Mouse (Mus musculus): ENCODE data around the gene Nynrin.

Nynrin gene

DNA sequence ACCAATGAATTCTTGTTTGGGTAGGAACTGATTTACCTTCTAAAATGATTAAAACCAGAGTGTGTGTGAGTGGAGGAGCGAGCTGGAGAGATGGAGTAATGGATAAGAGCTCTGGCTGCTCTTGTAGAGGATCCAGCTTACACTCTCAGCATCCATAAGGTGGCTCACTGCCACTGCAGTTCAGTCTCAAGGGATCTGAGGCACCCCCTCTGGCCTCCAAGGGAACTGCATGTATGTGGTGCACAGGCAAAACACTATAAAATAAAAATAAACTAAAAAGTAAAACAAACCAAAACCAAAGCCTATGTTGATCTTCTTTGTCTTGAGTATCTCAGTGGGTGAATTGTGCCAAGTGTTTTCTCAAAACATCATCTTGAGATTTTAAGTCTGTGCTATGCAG lies 25.8 kb downstream of the Nynrin start:
- DNase-seq = peak; percentile 65

- DNase-seq = no peak
Measured at GRCm38 (mm10) chr14:55880982-55881381, 27.2 kb downstream of the Nynrin start.

- DNase-seq = peak; percentile 95
Measured at GRCm38 (mm10) chr14:55882171-55882641, 28.4 kb downstream of the Nynrin start.

- DNase-seq = peak; percentile 69
Measured at GRCm38 (mm10) chr14:55883149-55883661, 29.4 kb downstream of the Nynrin start.

DNA sequence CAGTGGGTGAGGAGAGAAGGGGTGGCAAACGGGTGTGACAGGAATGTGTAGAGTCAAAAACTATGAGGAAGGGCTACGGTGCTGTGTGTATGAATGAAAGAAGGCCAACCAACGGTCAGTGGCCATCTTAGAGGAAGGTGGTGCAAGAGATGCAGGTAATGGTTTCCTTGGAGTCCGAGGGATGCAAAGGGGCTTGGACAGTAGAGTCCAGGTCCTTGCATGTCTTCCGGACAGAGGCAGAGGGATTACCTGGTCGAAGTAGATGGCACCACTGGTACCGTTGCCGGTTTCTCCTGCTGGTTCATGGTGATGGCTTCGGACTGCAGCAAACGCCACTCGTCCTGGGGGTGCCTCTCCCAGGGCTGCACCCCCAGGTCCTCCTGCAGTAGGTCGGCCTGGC lies 29.9 kb downstream of the Nynrin start:
- DNase-seq = no peak

DNA sequence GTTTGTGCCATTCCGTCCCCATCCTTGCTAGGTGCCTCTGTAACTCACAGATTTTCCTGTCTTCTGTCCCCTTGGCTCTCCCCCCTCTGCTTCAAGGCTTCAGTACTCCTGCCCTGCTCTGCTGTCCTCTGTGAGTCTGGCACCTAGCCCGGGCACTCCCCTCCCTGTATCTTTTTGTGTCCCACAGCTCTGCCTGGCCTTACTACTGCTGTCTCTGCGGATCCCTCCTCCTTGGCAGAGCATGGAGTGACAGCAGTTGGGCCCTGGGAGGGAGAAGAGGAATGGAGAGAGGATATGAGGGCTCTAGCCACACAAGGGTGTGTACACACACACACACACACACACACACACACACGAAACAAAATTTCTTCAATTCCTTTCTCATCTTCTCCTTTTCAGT lies 30.4 kb downstream of the Nynrin start, which contains the start of gene Cbln3:
Cbln3 (minus strand) TSS at position 227 of the 400 bp plus-strand sequence.
- DNase-seq = peak; percentile 99

- peak; percentile 93 for DNase-seq
Measured at GRCm38 (mm10) chr14:55884713-55885113, 30.9 kb downstream of the Nynrin start, which contains the start of gene Khnyn. Khnyn (plus strand) TSS chr14:55884947.

DNA sequence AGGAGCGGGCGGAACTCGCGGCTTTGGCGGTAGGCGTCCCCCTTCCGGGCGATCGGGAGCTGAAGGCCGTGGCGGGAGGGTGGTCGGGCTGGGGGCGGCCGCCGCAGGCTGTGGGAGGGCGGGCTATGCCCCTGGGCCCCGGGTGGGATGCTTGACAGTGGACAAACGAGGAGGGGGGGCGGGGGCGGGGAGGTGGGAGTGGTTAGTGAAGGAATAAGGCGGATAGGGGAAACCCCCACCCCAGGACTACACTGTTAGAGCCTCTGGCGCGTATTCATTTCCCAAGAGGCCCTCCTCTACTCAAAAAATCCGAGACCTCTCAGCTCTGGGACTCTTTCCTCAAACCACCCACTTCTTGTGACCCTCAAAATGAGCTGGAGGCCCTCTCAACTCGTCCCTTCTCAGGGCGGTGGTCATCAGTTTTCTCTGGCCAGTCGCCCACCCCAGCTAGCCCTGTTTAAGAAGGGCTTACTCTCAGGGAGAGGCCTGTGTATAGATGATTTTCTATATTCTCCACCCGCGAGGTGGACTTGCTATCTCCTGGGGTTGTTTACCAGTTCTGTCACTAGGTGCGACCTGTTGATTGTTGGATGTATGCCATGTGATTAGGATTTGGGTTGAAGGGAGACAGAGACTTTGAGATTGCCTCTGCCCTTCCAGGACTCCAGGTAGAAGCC lies 31.4 kb downstream of the Nynrin start:
- peak; percentile 77 for DNase-seq

GRCm38 (mm10) chr14:55885791-55886271 lies 32.0 kb downstream of the Nynrin start:
- DNase-seq = no peak

DNA sequence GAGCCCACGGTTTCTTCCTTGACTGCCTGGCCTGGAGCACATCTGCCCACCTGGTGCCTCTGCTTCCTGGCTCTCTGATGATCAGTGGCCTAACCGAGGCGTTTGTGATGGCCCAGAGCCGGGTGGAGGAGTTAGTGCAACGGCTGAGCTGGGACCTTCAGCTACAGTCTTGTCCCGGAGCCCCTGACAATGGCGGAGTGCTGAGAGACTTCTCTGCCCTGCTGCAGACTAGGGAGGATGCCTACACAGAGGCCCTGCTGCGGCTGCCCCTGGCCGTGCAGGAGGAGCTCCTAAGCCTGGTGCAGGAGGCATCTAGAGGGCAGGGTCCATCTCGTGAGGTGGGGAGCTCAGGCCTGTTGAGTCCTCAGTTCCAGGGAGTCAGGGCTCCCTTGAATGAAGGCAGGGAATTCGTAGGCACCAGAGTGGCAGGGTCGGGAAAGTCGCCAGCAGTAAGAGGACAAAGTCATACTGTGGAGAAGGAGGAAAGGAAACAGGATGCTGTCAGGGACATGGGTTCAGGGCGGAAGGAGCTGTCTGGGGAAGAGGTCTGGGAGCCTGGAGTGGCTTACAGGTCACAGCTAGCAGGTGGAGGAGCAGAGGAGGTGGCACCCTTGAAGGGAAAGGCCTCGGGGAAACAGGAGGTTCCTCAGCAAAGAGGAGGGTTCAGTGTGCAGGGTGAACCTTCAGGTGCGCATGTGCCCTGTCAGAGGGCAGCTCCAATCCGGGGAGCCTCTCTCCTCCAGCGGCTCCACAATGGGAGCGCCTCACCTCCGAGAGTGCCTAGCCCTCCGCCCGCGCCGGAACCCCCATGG lies 33.0 kb downstream of the Nynrin start:
- DNase-seq = peak; percentile 50

DNA sequence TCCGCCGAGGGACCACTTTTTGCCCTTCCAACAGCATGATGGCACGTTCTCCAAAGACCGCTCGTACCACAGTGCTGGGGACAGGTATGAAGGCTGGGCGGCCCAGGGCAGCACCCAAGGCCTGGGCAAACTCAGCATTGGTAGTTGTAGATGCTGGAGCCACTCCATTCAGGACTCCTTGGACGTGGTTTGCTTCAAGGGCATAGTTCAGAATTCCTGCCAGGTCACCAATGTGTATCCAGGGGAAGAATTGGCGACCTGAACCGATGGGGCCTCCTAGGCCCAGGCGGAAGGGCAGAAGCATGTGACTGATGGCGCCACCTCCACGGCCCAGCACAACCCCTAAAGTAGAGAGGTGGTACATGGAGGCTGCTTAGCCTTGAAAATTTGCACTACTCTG lies 43.9 kb downstream of the Nynrin start:
- DNase-seq = no peak

DNA sequence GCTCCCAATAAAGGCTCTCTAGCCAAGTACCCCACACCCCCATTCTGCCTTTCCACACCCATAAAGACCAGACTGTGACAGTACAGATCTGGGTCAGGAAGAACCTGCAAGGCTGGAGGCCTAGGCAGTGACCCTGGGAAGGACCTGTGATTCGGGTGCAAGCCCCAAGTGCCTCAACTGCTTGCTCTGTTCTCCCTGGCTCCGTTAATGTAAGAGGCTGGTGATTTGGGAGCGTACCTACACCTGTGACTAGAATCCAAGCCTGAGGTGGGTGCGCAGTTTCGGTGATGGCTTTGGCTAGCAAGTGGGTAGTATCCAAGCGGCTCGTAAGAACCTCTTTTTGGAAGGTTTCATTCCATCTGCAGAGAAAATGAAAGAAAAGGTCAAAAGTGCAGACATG lies 45.1 kb downstream of the Nynrin start:
- no peak for DNase-seq

- peak; percentile 89 for DNase-seq
Measured at GRCm38 (mm10) chr14:55899701-55900413, 46.0 kb downstream of the Nynrin start, which contains the start of gene Sdr39u1. Sdr39u1 (minus strand) TSS chr14:55900293.

DNA sequence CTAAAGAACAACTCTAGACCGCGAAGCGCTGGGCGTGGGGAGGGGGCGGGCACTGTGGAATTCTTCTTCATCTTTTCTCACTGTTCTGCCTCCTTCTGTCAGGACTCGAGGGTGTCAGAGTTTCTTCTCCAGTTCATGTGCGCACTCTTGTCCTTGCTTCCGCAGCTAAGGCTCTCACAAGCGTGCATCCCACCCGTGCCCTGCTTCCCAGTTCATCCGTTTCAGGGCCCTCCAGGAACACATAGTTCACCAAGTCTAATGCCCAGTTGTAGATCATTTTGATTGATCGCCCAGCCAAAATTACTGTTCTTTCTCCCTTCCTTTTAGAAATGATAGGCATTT lies 46.6 kb downstream of the Nynrin start:
- DNase-seq = no peak

DNA sequence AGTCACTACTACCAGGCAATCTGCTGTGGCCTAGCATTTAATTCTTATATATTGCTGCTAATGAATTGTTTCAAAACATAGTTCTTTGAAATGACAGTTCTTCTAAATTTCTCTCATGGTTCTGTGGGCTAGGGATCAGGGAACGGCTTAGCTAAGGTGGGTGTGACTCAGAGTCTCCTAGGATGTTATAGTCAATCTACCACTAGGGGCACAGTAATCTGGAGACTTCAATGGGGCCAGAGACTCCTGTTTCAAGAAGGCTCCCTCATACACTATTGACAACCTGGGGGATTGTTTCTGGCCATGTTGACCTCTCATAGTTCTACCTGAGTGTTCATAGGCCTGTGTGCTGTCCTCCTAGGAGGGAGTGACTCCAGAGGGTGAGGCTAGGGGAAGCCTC lies 51.7 kb downstream of the Nynrin start:
- no peak for DNase-seq

DNA sequence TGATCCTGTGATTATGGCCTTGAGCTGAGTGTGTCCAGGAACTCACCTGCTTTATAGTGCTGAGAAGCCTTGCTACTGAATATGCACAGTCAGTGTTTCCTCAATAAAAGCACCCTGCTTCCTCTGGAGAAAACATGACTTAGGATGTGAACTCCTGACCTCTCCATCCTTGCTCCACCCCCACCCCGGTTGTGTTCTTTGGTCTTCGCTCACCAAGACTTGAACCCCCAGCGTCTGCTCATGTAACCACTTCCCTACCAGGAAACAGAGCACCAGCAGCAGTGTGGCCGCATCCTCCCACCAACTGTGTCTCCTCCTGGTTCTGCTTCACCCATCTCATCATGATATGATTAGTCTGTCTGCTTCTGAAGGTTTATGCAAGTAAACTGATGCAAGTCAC lies 59.6 kb downstream of the Nynrin start:
- DNase-seq = no peak

DNA sequence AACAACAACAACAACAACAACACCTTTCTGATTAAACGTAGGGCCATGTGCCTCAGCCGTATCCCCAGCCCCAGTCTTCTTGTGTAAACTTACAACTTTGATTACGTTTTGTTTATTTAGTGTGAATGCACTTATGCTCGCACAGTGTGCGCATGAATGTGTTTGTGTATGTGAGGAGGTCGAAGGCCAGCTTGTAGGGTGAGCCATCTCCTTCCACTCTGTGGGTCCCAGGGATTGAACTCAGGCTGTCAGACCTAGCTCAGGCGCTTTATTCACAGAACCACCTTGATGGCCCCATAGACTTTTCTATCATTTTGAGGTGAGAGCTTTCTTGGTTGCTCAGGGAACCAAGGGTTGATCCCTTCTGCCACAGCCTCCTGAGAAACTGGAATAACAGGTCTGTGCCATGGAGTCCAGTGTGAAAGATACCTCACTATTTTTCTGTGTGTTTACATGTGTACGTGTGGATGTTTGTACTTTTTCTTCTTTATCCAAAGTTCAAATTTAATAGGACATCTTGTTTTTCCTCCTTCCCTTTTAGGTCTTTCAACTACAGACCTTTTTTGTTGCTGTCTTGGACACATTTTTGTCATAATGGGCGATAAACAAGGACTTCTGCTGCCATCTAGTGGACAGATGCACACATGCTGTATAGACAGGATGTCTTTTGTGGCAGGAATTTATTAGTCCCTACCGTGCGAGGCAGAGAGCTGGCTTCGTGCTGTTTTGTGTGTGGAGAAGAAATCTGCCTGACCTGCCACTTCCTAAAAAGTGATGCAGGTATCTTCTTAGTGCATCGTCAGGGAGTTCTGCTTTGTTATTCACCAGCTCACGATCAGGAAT lies 64.7 kb downstream of the Nynrin start:
- DNase-seq = peak; percentile 78

GRCm38 (mm10) chr14:55922475-55923232 lies 68.8 kb downstream of the Nynrin start:
- DNase-seq = no peak

All from cerebellum, adult 8-10 months (tissue).